Mouse (Mus musculus): ENCODE measurements around the gene Zbtb44. TPM values are rescaled to one million over a fixed set of nuclear protein-coding genes. Genes with fewer than 3 reads are reported as not detected.
A peak's percentile ranks its signal among the peaks of the same experiment; 100 is the strongest.

Zbtb44 gene
- polyA plus RNA-seq, 1 experiment from 2014 or later = 7.8 TPM

GRCm38 (mm10) chr9:31091162-31091581 is 60.7 kb downstream of the Zbtb44 start:
- 93% methylated on average over 10 of the region's 10 CpGs for WGBS
- Histone ChIP-seq H3K27ac (no peak overlapping the region), H3K4me1 (peaks cover 7% of the 10 kb centered on the region), H3K4me3 (no peak overlapping the region), H3K9ac (no peak overlapping the region), H3K36me3 (no peaks in the 10 kb centered on the region), H3K4me2 (replicated peaks) (no peak overlapping the region), H3K9me3 (no peaks in the 10 kb centered on the region), H3K27me3 (0 out of 2 replicates have a peak, but pooled peaks cover 10% of the 10 kb centered on the region)
- ATAC-seq (ENCODE audit: low FRiP score, low read depth) = no peak

GRCm38 (mm10) chr9:31092111-31092832 is 61.8 kb downstream of the Zbtb44 start:
- 90% methylated on average over 18 of the region's 18 CpGs for WGBS
- no peak overlapping the region for H3K4me3 ChIP-seq
- H3K36me3 ChIP-seq = no peaks in the 10 kb centered on the region
- no peak for ATAC-seq (ENCODE audit: low FRiP score, low read depth)
- no peaks in the 10 kb centered on the region for H3K9me3 ChIP-seq
- H3K4me2 ChIP-seq (replicated peaks) = no peak overlapping the region
- peaks cover 6% of the 10 kb centered on the region for H3K4me1 ChIP-seq
- no peak overlapping the region for H3K9ac ChIP-seq
- H3K27me3 ChIP-seq = 0 out of 2 replicates have a peak, but pooled peaks cover 7% of the 10 kb centered on the region
- H3K27ac ChIP-seq = no peak overlapping the region

GRCm38 (mm10) chr9:31092833-31093195 is 62.4 kb downstream of the Zbtb44 start:
- no peak for ATAC-seq (ENCODE audit: low FRiP score, low read depth)

GRCm38 (mm10) chr9:31097088-31098082 is 66.9 kb downstream of the Zbtb44 start:
- Histone ChIP-seq H3K36me3 (no peaks in the 10 kb centered on the region), H3K27ac (no peak overlapping the region), H3K9ac (no peak overlapping the region), H3K9me3 (no peaks in the 10 kb centered on the region), H3K4me2 (replicated peaks) (no peak overlapping the region), H3K27me3 (no peaks in the 10 kb centered on the region), H3K4me3 (no peak overlapping the region), H3K4me1 (no peaks in the 10 kb centered on the region)
- 85% methylated on average over 20 of the region's 20 CpGs for WGBS
- no peak for ATAC-seq (ENCODE audit: low FRiP score, low read depth)

More at GRCm38 (mm10) chr9:31092833-31093195, 62.4 kb downstream of the Zbtb44 start:
- Histone ChIP-seq H3K27me3 (0 out of 2 replicates have a peak, but pooled peaks cover 2% of the 10 kb centered on the region), H3K4me3 (no peak overlapping the region), H3K9ac (no peak overlapping the region), H3K4me2 (replicated peaks) (no peak overlapping the region), H3K27ac (no peak overlapping the region), H3K36me3 (no peaks in the 10 kb centered on the region), H3K9me3 (no peaks in the 10 kb centered on the region), H3K4me1 (peaks cover 6% of the 10 kb centered on the region)
- WGBS = 92% methylated on average over 10 of the region's 10 CpGs

- H3K36me3 ChIP-seq = no peaks in the 10 kb centered on the region
- no peaks in the 10 kb centered on the region for H3K9me3 ChIP-seq
- 80% methylated on average over 6 of the region's 6 CpGs for WGBS
- no peak overlapping the region for H3K9ac ChIP-seq
- no peaks in the 10 kb centered on the region for H3K4me1 ChIP-seq
- no peak overlapping the region for H3K4me2 ChIP-seq (replicated peaks)
- no peak overlapping the region for H3K4me3 ChIP-seq
- H3K27ac ChIP-seq = no peak overlapping the region
- ATAC-seq (ENCODE audit: low FRiP score, low read depth) = no peak
- no peaks in the 10 kb centered on the region for H3K27me3 ChIP-seq
These were observed 67.7 kb downstream of the Zbtb44 start for GRCm38 (mm10) chr9:31098118-31098517.

- Histone ChIP-seq H3K9ac (no peak overlapping the region), H3K4me1 (no peaks in the 10 kb centered on the region), H3K4me2 (replicated peaks) (no peak overlapping the region), H3K36me3 (no peaks in the 10 kb centered on the region), H3K4me3 (no peak overlapping the region), H3K9me3 (no peaks in the 10 kb centered on the region), H3K27ac (no peak overlapping the region), H3K27me3 (no peaks in the 10 kb centered on the region)
- no peak for ATAC-seq (ENCODE audit: low FRiP score, low read depth)
- 86% methylated on average over 8 of the region's 8 CpGs for WGBS
These were observed 78.0 kb downstream of the Zbtb44 start for GRCm38 (mm10) chr9:31108464-31108863.

- H3K27me3 ChIP-seq = no peaks in the 10 kb centered on the region
- no peaks in the 10 kb centered on the region for H3K9me3 ChIP-seq
- no peak overlapping the region for H3K4me3 ChIP-seq
- peaks cover 22% of the 10 kb centered on the region for H3K4me1 ChIP-seq
- H3K9ac ChIP-seq = no peak overlapping the region
- no peaks in the 10 kb centered on the region for H3K36me3 ChIP-seq
- no peak overlapping the region for H3K4me2 ChIP-seq (replicated peaks)
- ATAC-seq (ENCODE audit: low FRiP score, low read depth) = no peak
- no peak overlapping the region for H3K27ac ChIP-seq
These were observed 85.1 kb downstream of the Zbtb44 start for GRCm38 (mm10) chr9:31115586-31115985.

- no peaks in the 10 kb centered on the region for H3K9me3 ChIP-seq
- no peak overlapping the region for H3K4me2 ChIP-seq (replicated peaks)
- no peak overlapping the region for H3K27ac ChIP-seq
- H3K27me3 ChIP-seq = no peaks in the 10 kb centered on the region
- WGBS = 90% methylated on average over 11 of the region's 11 CpGs
- no peak for ATAC-seq (ENCODE audit: low FRiP score, low read depth)
- H3K36me3 ChIP-seq = no peaks in the 10 kb centered on the region
- H3K4me1 ChIP-seq = peaks cover 31% of the 10 kb centered on the region
- H3K4me3 ChIP-seq = no peak overlapping the region
- no peak overlapping the region for H3K9ac ChIP-seq
These were observed 86.6 kb downstream of the Zbtb44 start for GRCm38 (mm10) chr9:31117088-31117487.

GRCm38 (mm10) chr9:31117488-31117887 is 87.0 kb downstream of the Zbtb44 start:
- Histone ChIP-seq H3K4me1 (peaks cover 34% of the 10 kb centered on the region), H3K36me3 (no peaks in the 10 kb centered on the region), H3K4me2 (replicated peaks) (no peak overlapping the region), H3K9ac (no peak overlapping the region), H3K9me3 (no peaks in the 10 kb centered on the region), H3K4me3 (no peak overlapping the region), H3K27ac (no peak overlapping the region), H3K27me3 (no peaks in the 10 kb centered on the region)
- 78% methylated on average over 6 of the region's 6 CpGs for WGBS
- no peak for ATAC-seq (ENCODE audit: low FRiP score, low read depth)

GRCm38 (mm10) chr9:31118520-31119298 is 88.3 kb downstream of the Zbtb44 start:
- H3K36me3 ChIP-seq = no peaks in the 10 kb centered on the region
- H3K27me3 ChIP-seq = no peaks in the 10 kb centered on the region
- no peak overlapping the region for H3K4me3 ChIP-seq
- H3K9me3 ChIP-seq = no peaks in the 10 kb centered on the region
- 25% methylated on average over 11 of the region's 11 CpGs for WGBS
- ATAC-seq (ENCODE audit: low FRiP score, low read depth) = peak; percentile 94
- H3K27ac ChIP-seq = no peak overlapping the region
- no peak overlapping the region for H3K4me2 ChIP-seq (replicated peaks)
- no peak overlapping the region for H3K9ac ChIP-seq
- H3K4me1 ChIP-seq = peaks cover 34% of the 10 kb centered on the region

GRCm38 (mm10) chr9:31119405-31119804 is 89.0 kb downstream of the Zbtb44 start:
- H3K4me3 ChIP-seq = no peak overlapping the region
- no peak for ATAC-seq (ENCODE audit: low FRiP score, low read depth)
- H3K4me2 ChIP-seq (replicated peaks) = no peak overlapping the region
- no peaks in the 10 kb centered on the region for H3K9me3 ChIP-seq
- no peak overlapping the region for H3K9ac ChIP-seq
- 64% methylated on average over 5 of the region's 5 CpGs for WGBS
- H3K27ac ChIP-seq = no peak overlapping the region
- peaks cover 34% of the 10 kb centered on the region for H3K4me1 ChIP-seq
- no peaks in the 10 kb centered on the region for H3K36me3 ChIP-seq
- H3K27me3 ChIP-seq = no peaks in the 10 kb centered on the region
